Mouse (Mus musculus) forebrain, embryonic 12.5 days (tissue): Measurements from ENCODE around the gene Colgalt2. TPM values are rescaled to one million over a fixed set of nuclear protein-coding genes. Genes with fewer than 3 reads are reported as not detected.

Experiments
- ATAC-seq: fragments of 200-750 bp; cut with Nextera tagmentation; 2 replicates; pipeline ENCODE4 v1.8.0; 2017; ENCODE audit warnings: moderate TSS enrichment; ENCODE audit not compliant: low FRiP score
- H3K27ac ChIP-seq: fragments of 300-500 bp; sonication (generic); 2 replicates; pipeline ENCODE4 v1.5.1; 2016; ENCODE audit warnings: mild to moderate bottlenecking
- H3K27me3 ChIP-seq: fragments of 300-500 bp; sonication (generic); 2 replicates; pipeline ENCODE4 v1.6.1; 2016; ENCODE audit warnings: mild to moderate bottlenecking
- H3K36me3 ChIP-seq: fragments of 300-500 bp; sonication (generic); replicated peaks from 2 replicates; pipeline ENCODE4 v1.6.1; 2016; ENCODE audit warnings: mild to moderate bottlenecking
- H3K4me1 ChIP-seq: fragments of 300-500 bp; sonication (generic); 2 replicates; pipeline ENCODE4 v1.6.1; 2016
- H3K4me2 ChIP-seq: fragments of 300-500 bp; sonication (generic); 2 replicates; pipeline ENCODE4 v1.6.1; 2016; ENCODE audit warnings: mild to moderate bottlenecking, moderate library complexity
- H3K4me3 ChIP-seq: fragments of 300-500 bp; sonication (generic); replicated peaks from 2 replicates; pipeline ENCODE4 v1.5.1; 2016; ENCODE audit warnings: mild to moderate bottlenecking
- H3K9ac ChIP-seq: fragments of 300-500 bp; sonication (generic); 2 replicates; pipeline ENCODE4 v1.6.1; 2016; ENCODE audit warnings: mild to moderate bottlenecking
- H3K9me3 ChIP-seq: fragments of 300-500 bp; sonication (generic); 2 replicates; pipeline ENCODE4 v1.6.1; 2016
- WGBS: fragments of 180-500 bp; shearing (Covaris S2); methylation state at CpG from one replicate; pipeline ENCODE4 v1.1.7; 2016; 5-methylcytosine and 5-hydroxymethylcytosine counted together
- polyA plus RNA-seq: library from polyadenylated mRNA; unstranded; fragments of >200 nt; fragmentation: Nextera tagmentation; extraction: Ambion mirVana; gene quantifications from 2 replicates; pipeline ENCODE4 v1.2.1, GENCODE M21; 2016

The Colgalt2 gene
- polyA plus RNA-seq, 1 experiment from 2014 or later: 2.1 TPM

- ATAC-seq: no peak
- Histone ChIP-seq H3K9me3 (no peaks in the 10 kb centered on the region), H3K4me1 (0 out of 2 replicates have a peak, but pooled peaks cover 2% of the 10 kb centered on the region), H3K4me3 (no peak overlapping the region), H3K4me2 (no peak overlapping the region), H3K27me3 (no peaks in the 10 kb centered on the region), H3K36me3 (peaks cover 7% of the 10 kb centered on the region; the same call in 1 of the 2 replicates), H3K9ac (no peak overlapping the region), H3K27ac (no peak overlapping the region)
- 78% methylated on average over 9 of the region's 9 CpGs for WGBS
Observed at GRCm38 (mm10) chr1:152526154-152526553, 126.5 kb downstream of the Colgalt2 start.

DNA sequence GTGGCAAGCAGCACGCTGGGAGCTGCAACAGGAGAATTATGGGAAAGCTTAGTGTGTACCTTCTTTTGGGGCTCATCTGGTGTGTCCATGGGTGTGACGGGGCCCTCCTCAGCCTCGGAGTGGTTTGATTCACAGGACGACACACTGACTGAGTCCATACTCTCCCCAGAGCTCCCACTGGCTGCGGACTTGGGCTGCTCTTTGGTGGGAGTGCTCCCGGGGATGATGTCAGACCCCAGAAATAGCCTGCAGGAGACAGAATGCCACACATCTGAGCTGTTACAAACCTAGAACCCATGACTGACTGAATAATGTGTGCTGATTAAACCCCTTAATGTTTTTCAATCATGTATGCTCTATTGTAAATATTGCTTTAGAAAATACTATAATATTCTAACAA, 128.6 kb downstream of the Colgalt2 start:
- 81% methylated on average over 6 of the region's 6 CpGs for WGBS
- no peaks in the 10 kb centered on the region for H3K9me3 ChIP-seq
- no peaks in the 10 kb centered on the region for H3K27me3 ChIP-seq
- H3K4me3 ChIP-seq: no peak overlapping the region
- H3K4me2 ChIP-seq: no peak overlapping the region
- H3K4me1 ChIP-seq: peaks cover 8% of the 10 kb centered on the region; the same call in 1 of the 2 replicates
- H3K27ac ChIP-seq: no peak overlapping the region
- ATAC-seq: no peak
- H3K36me3 ChIP-seq: peaks cover 7% of the 10 kb centered on the region; the same call in 1 of the 2 replicates
- no peak overlapping the region for H3K9ac ChIP-seq

DNA sequence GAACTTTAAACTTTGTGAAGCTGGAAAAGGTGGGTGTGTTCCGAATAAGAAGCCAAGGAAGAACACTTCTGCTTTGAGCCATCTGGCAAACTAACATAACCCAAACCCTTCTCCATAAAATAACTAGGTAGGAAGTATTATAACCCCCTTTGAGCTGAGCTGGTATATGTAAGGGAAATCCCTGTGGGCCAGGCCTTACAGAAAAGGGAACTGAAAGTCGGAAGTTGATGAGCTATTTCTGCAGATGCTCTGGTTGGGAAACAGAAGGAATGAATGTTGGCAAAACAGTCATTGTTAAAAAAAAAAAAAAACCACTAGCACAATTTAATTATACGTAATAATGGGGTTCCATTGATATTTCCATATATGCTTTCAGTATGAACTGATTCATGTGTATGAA, 129.1 kb downstream of the Colgalt2 start:
- no peak overlapping the region for H3K4me3 ChIP-seq
- no peak overlapping the region for H3K4me2 ChIP-seq
- peaks cover 7% of the 10 kb centered on the region; the same call in 1 of the 2 replicates for H3K36me3 ChIP-seq
- no peaks in the 10 kb centered on the region for H3K27me3 ChIP-seq
- no peak for ATAC-seq
- no peaks in the 10 kb centered on the region for H3K9me3 ChIP-seq
- H3K27ac ChIP-seq: no peak overlapping the region
- WGBS: 90% methylated on average over 3 of the region's 3 CpGs
- no peak overlapping the region for H3K9ac ChIP-seq
- peaks cover 8% of the 10 kb centered on the region; the same call in 1 of the 2 replicates for H3K4me1 ChIP-seq

- H3K27me3 ChIP-seq: no peaks in the 10 kb centered on the region
- H3K4me2 ChIP-seq: no peak overlapping the region
- ATAC-seq: no peak
- peaks cover 6% of the 10 kb centered on the region; the same call in 1 of the 2 replicates for H3K4me1 ChIP-seq
- peaks cover 7% of the 10 kb centered on the region; the same call in 1 of the 2 replicates for H3K36me3 ChIP-seq
- H3K4me3 ChIP-seq: no peak overlapping the region
- no peak overlapping the region for H3K9ac ChIP-seq
- no peak overlapping the region for H3K27ac ChIP-seq
- 74% methylated on average over 15 of the region's 15 CpGs for WGBS
- H3K9me3 ChIP-seq: no peaks in the 10 kb centered on the region
Observed at GRCm38 (mm10) chr1:152531498-152531897, 131.9 kb downstream of the Colgalt2 start.

DNA sequence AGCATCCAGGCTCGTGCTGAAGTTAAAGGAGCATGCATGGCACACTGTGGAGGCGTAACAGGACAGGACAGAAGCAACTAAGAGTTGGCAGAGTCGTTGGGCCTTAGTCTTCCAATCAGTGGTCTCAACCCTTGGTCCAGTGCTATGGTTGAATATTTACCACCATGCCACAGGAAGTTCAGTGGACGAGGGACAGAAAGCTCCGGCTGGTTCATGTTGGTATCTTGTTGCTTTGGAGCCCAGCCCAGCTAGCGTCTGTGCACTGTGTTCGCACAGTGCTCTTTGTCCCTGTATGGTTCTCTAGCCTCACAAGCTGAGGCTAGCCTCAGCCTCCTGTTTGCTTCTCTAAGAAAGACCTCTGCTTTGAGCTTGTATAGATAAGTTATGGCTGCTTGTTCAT, 134.9 kb downstream of the Colgalt2 start:
- Histone ChIP-seq H3K4me2 (no peak overlapping the region), H3K9me3 (no peaks in the 10 kb centered on the region), H3K4me1 (peaks cover 6% of the 10 kb centered on the region; the same call in 1 of the 2 replicates), H3K36me3 (peaks cover 7% of the 10 kb centered on the region; the same call in 1 of the 2 replicates), H3K27me3 (no peaks in the 10 kb centered on the region), H3K4me3 (no peak overlapping the region), H3K27ac (no peak overlapping the region), H3K9ac (no peak overlapping the region)
- 90% methylated on average over 7 of the region's 7 CpGs for WGBS
- no peak for ATAC-seq

DNA sequence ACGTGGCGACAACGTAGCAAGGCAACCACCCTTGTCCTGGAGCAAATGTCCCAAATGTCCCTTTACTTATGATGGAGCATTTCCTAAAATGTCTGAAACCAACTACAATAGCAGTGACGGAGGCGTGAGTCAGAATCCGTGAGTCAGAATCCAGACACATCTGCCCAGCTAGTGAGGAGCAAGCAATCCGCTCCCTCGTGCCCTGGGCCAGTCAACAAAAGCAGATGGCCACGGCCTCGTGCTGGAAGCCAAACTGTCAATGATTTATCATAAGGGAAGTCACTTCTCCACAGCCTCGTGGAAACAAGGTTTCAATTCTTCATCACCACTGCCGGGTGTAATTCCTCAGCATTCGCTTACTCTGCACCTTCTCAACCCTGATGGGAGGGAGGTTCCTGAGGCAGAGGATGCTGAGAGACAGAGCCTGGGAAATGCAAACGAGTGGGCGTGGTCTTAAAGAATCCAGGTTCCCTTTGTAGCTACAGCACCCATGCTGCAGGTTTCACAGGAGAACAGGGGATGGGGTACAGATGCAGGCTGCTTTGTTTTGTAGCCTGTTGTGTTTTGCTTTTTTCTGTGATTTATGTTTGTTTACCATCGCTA, 136.9 kb downstream of the Colgalt2 start:
- peaks cover 7% of the 10 kb centered on the region; the same call in 1 of the 2 replicates for H3K36me3 ChIP-seq

GRCm38 (mm10) chr1:152537186-152537585, 137.6 kb downstream of the Colgalt2 start:
- WGBS: 82% methylated on average over 13 of the region's 13 CpGs

More for the DNA sequence above, 136.9 kb downstream of the Colgalt2 start:
- WGBS: 58% methylated on average over 16 of the region's 16 CpGs
- Histone ChIP-seq H3K27ac (no peak overlapping the region), H3K4me1 (peaks cover 6% of the 10 kb centered on the region; the same call in 1 of the 2 replicates), H3K4me3 (no peak overlapping the region), H3K9ac (no peak overlapping the region), H3K4me2 (no peak overlapping the region), H3K9me3 (no peaks in the 10 kb centered on the region), H3K27me3 (no peaks in the 10 kb centered on the region)
- no peak for ATAC-seq

DNA sequence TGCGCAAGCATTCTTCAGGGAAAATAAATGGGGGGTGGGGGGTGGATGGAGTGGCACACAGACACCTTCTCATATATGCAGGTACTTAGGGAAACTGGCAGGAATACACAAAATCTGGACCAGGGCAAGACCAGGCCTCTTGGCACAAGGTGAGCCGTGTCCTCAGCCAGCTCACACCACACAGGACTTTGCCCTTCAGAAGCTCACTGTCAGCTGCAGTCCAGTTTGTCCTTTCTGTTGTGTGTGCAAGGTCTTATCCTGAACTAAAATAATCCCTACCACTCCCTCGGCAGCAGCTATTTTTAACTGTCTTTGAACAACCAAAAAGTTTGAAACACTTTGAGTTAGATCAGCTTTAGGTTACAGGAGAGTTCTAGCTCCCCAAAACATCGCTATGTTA, 139.2 kb downstream of the Colgalt2 start:
- 91% methylated on average over 4 of the region's 4 CpGs for WGBS
- peaks cover 12% of the 10 kb centered on the region for H3K36me3 ChIP-seq

More at GRCm38 (mm10) chr1:152537186-152537585, 137.6 kb downstream of the Colgalt2 start:
- no peak overlapping the region for H3K9ac ChIP-seq
- H3K27ac ChIP-seq: no peak overlapping the region
- peaks cover 6% of the 10 kb centered on the region; the same call in 1 of the 2 replicates for H3K4me1 ChIP-seq
- ATAC-seq: no peak
- H3K4me3 ChIP-seq: no peak overlapping the region
- no peaks in the 10 kb centered on the region for H3K9me3 ChIP-seq
- H3K27me3 ChIP-seq: no peaks in the 10 kb centered on the region
- no peak overlapping the region for H3K4me2 ChIP-seq
- peaks cover 7% of the 10 kb centered on the region; the same call in 1 of the 2 replicates for H3K36me3 ChIP-seq

GRCm38 (mm10) chr1:152540304-152540887, 140.8 kb downstream of the Colgalt2 start:
- WGBS: 97% methylated on average over 3 of the region's 3 CpGs
- H3K4me3 ChIP-seq: no peak overlapping the region
- H3K36me3 ChIP-seq: peaks cover 20% of the 10 kb centered on the region
- H3K27me3 ChIP-seq: no peaks in the 10 kb centered on the region
- no peak overlapping the region for H3K4me2 ChIP-seq
- no peaks in the 10 kb centered on the region for H3K9me3 ChIP-seq
- no peak for ATAC-seq
- H3K4me1 ChIP-seq: no peaks in the 10 kb centered on the region
- no peak overlapping the region for H3K9ac ChIP-seq
- no peak overlapping the region for H3K27ac ChIP-seq

More for the DNA sequence above, 139.2 kb downstream of the Colgalt2 start:
- H3K27ac ChIP-seq: no peak overlapping the region
- no peaks in the 10 kb centered on the region for H3K4me1 ChIP-seq
- no peak overlapping the region for H3K9ac ChIP-seq
- no peak overlapping the region for H3K4me3 ChIP-seq
- H3K9me3 ChIP-seq: no peaks in the 10 kb centered on the region
- H3K4me2 ChIP-seq: no peak overlapping the region
- no peak for ATAC-seq
- H3K27me3 ChIP-seq: no peaks in the 10 kb centered on the region

- WGBS: 90% methylated on average over 6 of the region's 6 CpGs
- no peaks in the 10 kb centered on the region for H3K27me3 ChIP-seq
Observed at GRCm38 (mm10) chr1:152542747-152543378, 143.2 kb downstream of the Colgalt2 start.

GRCm38 (mm10) chr1:152543449-152544159, 144.0 kb downstream of the Colgalt2 start:
- Histone ChIP-seq H3K4me3 (no peak overlapping the region), H3K9me3 (no peaks in the 10 kb centered on the region), H3K27ac (no peak overlapping the region), H3K9ac (no peak overlapping the region), H3K36me3 (peaks cover 31% of the 10 kb centered on the region), H3K4me1 (no peaks in the 10 kb centered on the region), H3K4me2 (no peak overlapping the region), H3K27me3 (no peaks in the 10 kb centered on the region)
- WGBS: 88% methylated on average over 2 of the region's 2 CpGs
- no peak for ATAC-seq

More at GRCm38 (mm10) chr1:152542747-152543378, 143.2 kb downstream of the Colgalt2 start:
- Histone ChIP-seq H3K4me2 (no peak overlapping the region), H3K9me3 (no peaks in the 10 kb centered on the region), H3K4me3 (no peak overlapping the region), H3K9ac (no peak overlapping the region), H3K4me1 (no peaks in the 10 kb centered on the region), H3K36me3 (peaks cover 31% of the 10 kb centered on the region), H3K27ac (no peak overlapping the region)
- no peak for ATAC-seq
